Mouse (Mus musculus) midbrain, embryonic 12.5 days (tissue): ENCODE results near the gene Fpgs. TPM values are rescaled to one million over a fixed set of nuclear protein-coding genes. Genes with fewer than 3 reads are reported as not detected.

Experiments
- ATAC-seq: fragments of 200-750 bp; cut with Nextera tagmentation; 2 replicates; pipeline ENCODE4 v1.8.0; 2017; ENCODE audit warnings: low read depth, moderate TSS enrichment, moderate library complexity; ENCODE audit not compliant: low FRiP score
- H3K27ac ChIP-seq: fragments of 300-500 bp; sonication (generic); replicated peaks from 2 replicates; pipeline ENCODE4 v1.5.1; 2016; ENCODE audit warnings: mild to moderate bottlenecking
- H3K27me3 ChIP-seq: fragments of 300-500 bp; sonication (generic); 2 replicates; pipeline ENCODE4 v1.6.1; 2016; ENCODE audit warnings: mild to moderate bottlenecking
- H3K36me3 ChIP-seq: fragments of 300-500 bp; sonication (generic); 2 replicates; pipeline ENCODE4 v1.6.1; 2016
- H3K4me1 ChIP-seq: fragments of 300-500 bp; sonication (generic); 2 replicates; pipeline ENCODE4 v1.6.1; 2016
- H3K4me2 ChIP-seq: fragments of 300-500 bp; sonication (generic); replicated peaks from 2 replicates; pipeline ENCODE4 v1.6.1; 2016; ENCODE audit warnings: mild to moderate bottlenecking, moderate library complexity
- H3K4me3 ChIP-seq: fragments of 300-500 bp; sonication (generic); 2 replicates; pipeline ENCODE4 v1.5.1; 2016; ENCODE audit warnings: mild to moderate bottlenecking
- H3K9ac ChIP-seq: fragments of 300-500 bp; sonication (generic); replicated peaks from 2 replicates; pipeline ENCODE4 v1.6.1; 2016; ENCODE audit warnings: mild to moderate bottlenecking, moderate library complexity
- H3K9me3 ChIP-seq: fragments of 300-500 bp; sonication (generic); 2 replicates; pipeline ENCODE4 v1.6.1; 2016; ENCODE audit warnings: mild to moderate bottlenecking
- WGBS: fragments of 180-500 bp; shearing (Covaris S2); methylation state at CpG from one replicate; pipeline ENCODE4 v1.1.7; 2016; 5-methylcytosine and 5-hydroxymethylcytosine counted together
- polyA plus RNA-seq: library from polyadenylated mRNA; unstranded; fragments of >200 nt; fragmentation: Nextera tagmentation; extraction: Ambion mirVana; gene quantifications from 2 replicates; pipeline ENCODE4 v1.2.1, GENCODE M21; 2016

The Fpgs gene
- polyA plus RNA-seq, 1 experiment from 2014 or later: 19.1 TPM

- no peaks in the 10 kb centered on the region for H3K36me3 ChIP-seq
- H3K4me1 ChIP-seq: 0 out of 2 replicates have a peak, but pooled peaks cover 3% of the 10 kb centered on the region
- H3K4me2 ChIP-seq: no peak overlapping the region
- WGBS: 74% methylated on average over 12 of the region's 12 CpGs
- H3K27me3 ChIP-seq: no peaks in the 10 kb centered on the region
- H3K27ac ChIP-seq: no peak overlapping the region
- no peaks in the 10 kb centered on the region for H3K9me3 ChIP-seq
- no peak overlapping the region for H3K9ac ChIP-seq
- H3K4me3 ChIP-seq: no peak overlapping the region
- no peak for ATAC-seq
Measured at GRCm38 (mm10) chr2:32655826-32656225, 48.1 kb downstream of the Fpgs start.

GRCm38 (mm10) chr2:32655394-32655744, 48.6 kb downstream of the Fpgs start:
- H3K4me3 ChIP-seq: no peak overlapping the region
- no peaks in the 10 kb centered on the region for H3K9me3 ChIP-seq
- 93% methylated on average over 3 of the region's 3 CpGs for WGBS
- no peaks in the 10 kb centered on the region for H3K36me3 ChIP-seq
- no peak for ATAC-seq
- H3K4me2 ChIP-seq: no peak overlapping the region
- H3K27me3 ChIP-seq: no peaks in the 10 kb centered on the region
- no peak overlapping the region for H3K27ac ChIP-seq
- H3K9ac ChIP-seq: no peak overlapping the region
- 0 out of 2 replicates have a peak, but pooled peaks cover 3% of the 10 kb centered on the region for H3K4me1 ChIP-seq

- H3K36me3 ChIP-seq: no peaks in the 10 kb centered on the region
- H3K27ac ChIP-seq: no peak overlapping the region
- H3K4me3 ChIP-seq: no peak overlapping the region
- H3K9me3 ChIP-seq: no peaks in the 10 kb centered on the region
- H3K4me2 ChIP-seq: no peak overlapping the region
- H3K9ac ChIP-seq: no peak overlapping the region
- H3K4me1 ChIP-seq: 0 out of 2 replicates have a peak, but pooled peaks cover 3% of the 10 kb centered on the region
- no peak for ATAC-seq
- no peaks in the 10 kb centered on the region for H3K27me3 ChIP-seq
- WGBS: 76% methylated on average over 14 of the region's 14 CpGs
Measured at GRCm38 (mm10) chr2:32654743-32655393, 49.1 kb downstream of the Fpgs start.

- Histone ChIP-seq H3K27ac (no peak overlapping the region), H3K9me3 (no peaks in the 10 kb centered on the region), H3K27me3 (no peaks in the 10 kb centered on the region), H3K9ac (no peak overlapping the region), H3K4me2 (no peak overlapping the region), H3K4me3 (no peak overlapping the region), H3K4me1 (0 out of 2 replicates have a peak, but pooled peaks cover 3% of the 10 kb centered on the region), H3K36me3 (no peaks in the 10 kb centered on the region)
- no peak for ATAC-seq
- 56% methylated on average over 7 of the region's 7 CpGs for WGBS
Measured at GRCm38 (mm10) chr2:32653764-32654163, 50.2 kb downstream of the Fpgs start.

- no peak overlapping the region for H3K9ac ChIP-seq
- ATAC-seq: no peak
- no peak overlapping the region for H3K4me3 ChIP-seq
- WGBS: 93% methylated on average over 7 of the region's 7 CpGs
- H3K4me2 ChIP-seq: no peak overlapping the region
- H3K9me3 ChIP-seq: no peaks in the 10 kb centered on the region
- no peak overlapping the region for H3K27ac ChIP-seq
- H3K36me3 ChIP-seq: no peaks in the 10 kb centered on the region
- no peaks in the 10 kb centered on the region for H3K27me3 ChIP-seq
- H3K4me1 ChIP-seq: no peaks in the 10 kb centered on the region
Measured at GRCm38 (mm10) chr2:32647366-32647765, 56.6 kb downstream of the Fpgs start.

GRCm38 (mm10) chr2:32646379-32647056, 57.4 kb downstream of the Fpgs start, which contains the start of gene Eng:
TSS of gene Eng (plus strand) at chr2:32646595.
- H3K27me3 ChIP-seq: no peaks in the 10 kb centered on the region
- no peak within 1 kb of the TSS for H3K4me3 ChIP-seq
- H3K9me3 ChIP-seq: no peaks in the 10 kb centered on the region
- 65% methylated on average over 31 of the region's 31 CpGs for WGBS
- H3K27ac ChIP-seq: no peak within 1 kb of the TSS
- no peak for ATAC-seq
- H3K36me3 ChIP-seq: no peaks in the 10 kb centered on the region
- no peak within 1 kb of the TSS for H3K9ac ChIP-seq
- no peak within 1 kb of the TSS for H3K4me2 ChIP-seq
- H3K4me1 ChIP-seq: no peaks in the 10 kb centered on the region

GRCm38 (mm10) chr2:32645647-32646046, 58.3 kb downstream of the Fpgs start:
- no peak overlapping the region for H3K9ac ChIP-seq
- H3K4me3 ChIP-seq: no peak overlapping the region
- H3K9me3 ChIP-seq: no peaks in the 10 kb centered on the region
- H3K27ac ChIP-seq: no peak overlapping the region
- no peaks in the 10 kb centered on the region for H3K4me1 ChIP-seq
- no peaks in the 10 kb centered on the region for H3K27me3 ChIP-seq
- WGBS: 74% methylated on average over 3 of the region's 3 CpGs
- H3K4me2 ChIP-seq: no peak overlapping the region
- H3K36me3 ChIP-seq: no peaks in the 10 kb centered on the region
- ATAC-seq: no peak

GRCm38 (mm10) chr2:32644799-32645475, 59.0 kb downstream of the Fpgs start:
- no peaks in the 10 kb centered on the region for H3K36me3 ChIP-seq
- H3K4me3 ChIP-seq: no peak overlapping the region
- no peak overlapping the region for H3K27ac ChIP-seq
- H3K4me2 ChIP-seq: no peak overlapping the region
- H3K9me3 ChIP-seq: no peaks in the 10 kb centered on the region
- H3K9ac ChIP-seq: no peak overlapping the region
- no peaks in the 10 kb centered on the region for H3K4me1 ChIP-seq
- 82% methylated on average over 8 of the region's 8 CpGs for WGBS
- no peak for ATAC-seq
- no peaks in the 10 kb centered on the region for H3K27me3 ChIP-seq

GRCm38 (mm10) chr2:32644083-32644482, 59.9 kb downstream of the Fpgs start:
- Histone ChIP-seq H3K36me3 (no peaks in the 10 kb centered on the region), H3K4me3 (no peak overlapping the region), H3K9ac (no peak overlapping the region), H3K4me1 (no peaks in the 10 kb centered on the region), H3K4me2 (no peak overlapping the region), H3K27me3 (no peaks in the 10 kb centered on the region), H3K27ac (no peak overlapping the region), H3K9me3 (no peaks in the 10 kb centered on the region)
- 88% methylated on average over 9 of the region's 9 CpGs for WGBS
- no peak for ATAC-seq

GRCm38 (mm10) chr2:32642813-32643212, 61.1 kb downstream of the Fpgs start:
- no peak overlapping the region for H3K4me2 ChIP-seq
- H3K9me3 ChIP-seq: no peaks in the 10 kb centered on the region
- WGBS: 79% methylated on average over 7 of the region's 7 CpGs
- no peak overlapping the region for H3K9ac ChIP-seq
- peaks cover 3% of the 10 kb centered on the region; the same call in 1 of the 2 replicates for H3K4me1 ChIP-seq
- H3K4me3 ChIP-seq: no peak overlapping the region
- no peaks in the 10 kb centered on the region for H3K27me3 ChIP-seq
- no peaks in the 10 kb centered on the region for H3K36me3 ChIP-seq
- H3K27ac ChIP-seq: no peak overlapping the region
- no peak for ATAC-seq

GRCm38 (mm10) chr2:32641810-32642209, 62.1 kb downstream of the Fpgs start:
- no peak for ATAC-seq
- 86% methylated on average over 5 of the region's 5 CpGs for WGBS

GRCm38 (mm10) chr2:32640550-32641051, 63.3 kb downstream of the Fpgs start:
- H3K9me3 ChIP-seq: no peaks in the 10 kb centered on the region
- H3K27me3 ChIP-seq: no peaks in the 10 kb centered on the region
- H3K4me2 ChIP-seq: no peak overlapping the region
- H3K9ac ChIP-seq: no peak overlapping the region
- ATAC-seq: no peak
- H3K4me1 ChIP-seq: peaks cover 5% of the 10 kb centered on the region; the same call in 1 of the 2 replicates
- WGBS: 68% methylated on average over 6 of the region's 6 CpGs
- H3K27ac ChIP-seq: no peak overlapping the region
- no peaks in the 10 kb centered on the region for H3K36me3 ChIP-seq
- no peak overlapping the region for H3K4me3 ChIP-seq

More at GRCm38 (mm10) chr2:32641810-32642209, 62.1 kb downstream of the Fpgs start:
- H3K4me2 ChIP-seq: no peak overlapping the region
- H3K9me3 ChIP-seq: no peaks in the 10 kb centered on the region
- no peaks in the 10 kb centered on the region for H3K36me3 ChIP-seq
- H3K9ac ChIP-seq: no peak overlapping the region
- no peaks in the 10 kb centered on the region for H3K27me3 ChIP-seq
- peaks cover 5% of the 10 kb centered on the region; the same call in 1 of the 2 replicates for H3K4me1 ChIP-seq
- no peak overlapping the region for H3K27ac ChIP-seq
- no peak overlapping the region for H3K4me3 ChIP-seq
